Mouse (Mus musculus) T-cell, adult 66 days (primary cell): ENCODE results near the gene Olfr843. TPM values are rescaled to one million over a fixed set of nuclear protein-coding genes. Genes with fewer than 3 reads are reported as not detected.

ENCODE experiments used
- total RNA-seq, 2 experiments: library from RNA; stranded (reverse); gene quantifications; 3 replicates in 1 of 2; 4 replicates in 1 of 2; pipeline ENCODE4 v1.2.4; 2023

The Olfr843 gene
- total RNA-seq = not detected

DNA sequence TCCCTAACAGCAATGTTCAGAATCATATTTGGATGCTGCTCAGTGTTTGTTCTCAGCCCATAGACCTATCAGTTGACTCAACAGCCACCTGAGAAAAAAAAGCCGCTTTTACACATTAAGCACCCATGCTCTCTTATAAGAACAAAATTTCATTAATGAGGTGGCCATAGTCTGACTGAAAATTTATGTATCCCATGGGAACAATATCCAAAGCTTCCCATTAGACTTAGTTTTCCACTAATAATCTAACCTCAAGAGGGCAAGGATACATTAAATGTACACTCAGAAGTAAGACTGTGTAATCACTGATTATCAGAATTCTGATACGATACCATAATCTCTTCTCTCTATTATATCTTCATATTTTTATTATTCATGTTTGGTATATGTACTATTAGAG lies at the start of gene Olfr843:
TSS of gene Olfr843 (minus strand) at position 101 of the 400 bp plus-strand sequence.

Other genes with a start within 250 kb of the Olfr843 start
- gene Olfr835, start 219.3 kb downstream of the Olfr843 start, total RNA-seq = not detected
- not detected for gene Olfr836, start 131.6 kb downstream of the Olfr843 start, total RNA-seq
- gene Olfr837, start 115.7 kb downstream of the Olfr843 start, total RNA-seq = not detected
- not detected for gene Olfr839-ps1, start 74.7 kb downstream of the Olfr843 start, total RNA-seq
- gene Olfr844, start 64.4 kb upstream of the Olfr843 start, total RNA-seq = not detected
- gene Olfr845, start 84.5 kb upstream of the Olfr843 start, total RNA-seq = not detected
- not detected for gene Olfr846, start 112.0 kb upstream of the Olfr843 start, total RNA-seq
- gene Olfr847, start 126.7 kb upstream of the Olfr843 start, total RNA-seq = not detected
- gene Olfr849, start 188.3 kb upstream of the Olfr843 start, total RNA-seq = not detected
- gene Olfr850, start 226.3 kb upstream of the Olfr843 start, total RNA-seq = not detected
- gene Olfr851, start 241.3 kb upstream of the Olfr843 start, total RNA-seq = not detected